21 mouse cellular contexts compared by ENCODE assay signal in genomic region chr7:17028923-17029322, GRCm38 (mm10). TPM values are rescaled to one million over a fixed set of nuclear protein-coding genes. Genes with fewer than 3 reads are reported as not detected.
DNase-seq lines count a peak whose midpoint lies in the region; ATAC-seq and TF ChIP-seq lines count a peak whose summit lies in the region.
"Had no signal": no experiment of that assay in that cellular context is flagged by ENCODE, and none has a peak within 500 bp of the region (broad histone marks: within the 10 kb centered on the region; RNA-seq: fewer than 3 reads in every experiment).

No protein-coding gene starts in this region.

- H3K4me3 ChIP-seq in heart, embryonic 13.5 days: no peak overlapping the region
- no peak overlapping the region for H3K4me3 ChIP-seq in heart, embryonic 10.5 days
- H3K4me3 ChIP-seq in left cerebral cortex, adult 2 months: no peak overlapping the region
- H3K4me3 ChIP-seq in intestine, embryonic 16.5 days (ENCODE audit: low read length): no peak overlapping the region
- no peak overlapping the region for H3K4me3 ChIP-seq in liver, postnatal 0 days (ENCODE audit: low read depth, low read length)
- H3K4me3 ChIP-seq: hindbrain, embryonic 15.5 days; midbrain, embryonic 12.5 days had no signal

- H3K4me2 ChIP-seq in heart, embryonic 13.5 days: no peak overlapping the region
- no peak overlapping the region; the same call in 1 of the 2 replicates for H3K4me2 ChIP-seq in intestine, embryonic 16.5 days (ENCODE audit: low read depth, low read length)
- H3K4me2 ChIP-seq in liver, postnatal 0 days (ENCODE audit: low read depth, low read length): no peak overlapping the region

- no peaks in the 10 kb centered on the region for H3K27me3 ChIP-seq in heart, embryonic 13.5 days (replicated peaks)
- no peaks in the 10 kb centered on the region for H3K27me3 ChIP-seq in heart, embryonic 10.5 days (ENCODE audit: insufficient read depth, poor library complexity, severe bottlenecking)
- no peaks in the 10 kb centered on the region for H3K27me3 ChIP-seq in intestine, embryonic 16.5 days (replicated peaks; ENCODE audit: control insufficient read depth, insufficient read depth, low read length)
- no peaks in the 10 kb centered on the region for H3K27me3 ChIP-seq in liver, postnatal 0 days (ENCODE audit: insufficient read depth, low read length)
- H3K27me3 ChIP-seq: hindbrain, embryonic 15.5 days; midbrain, embryonic 12.5 days; Patski had no signal

- peak overlapping the region; percentile 24; the same call in 1 of the 2 replicates for H3K27ac ChIP-seq in heart, embryonic 13.5 days (replicated peaks)
- no peak overlapping the region for H3K27ac ChIP-seq in heart, embryonic 10.5 days
- H3K27ac ChIP-seq in left cerebral cortex, adult 2 months: peak overlapping the region; percentile 98; the same call in 1 of the 2 replicates
- peak overlapping the region; percentile 95; the same call in 1 of the 2 replicates for H3K27ac ChIP-seq in intestine, embryonic 16.5 days (ENCODE audit: low read length)
- peak overlapping the region; percentile 88 for H3K27ac ChIP-seq in liver, postnatal 0 days (ENCODE audit: low read depth)
- H3K27ac ChIP-seq: forebrain, embryonic 12.5 days; hindbrain, embryonic 15.5 days; macrophage; midbrain, embryonic 12.5 days had no signal

- H3K9ac ChIP-seq in heart, embryonic 13.5 days: no peak overlapping the region
- H3K9ac ChIP-seq in intestine, embryonic 16.5 days (ENCODE audit: low read depth, low read length): no peak overlapping the region
- H3K9ac ChIP-seq in liver, postnatal 0 days (replicated peaks): no peak overlapping the region
- H3K9ac ChIP-seq: forebrain, embryonic 12.5 days; hindbrain, embryonic 15.5 days; midbrain, embryonic 12.5 days had no signal

- DNase-seq in heart, embryonic 10.5 days (ENCODE audit: low spot score): no peak
- no peak for DNase-seq in left cerebral cortex, adult 2 months (ENCODE audit: extremely low spot score in 1 of 2, low spot score in 2 of 2)
- DNase-seq in left cerebral cortex, adult 8-10 months (ENCODE audit: low spot score in 2 of 2): no peak
- no peak for DNase-seq in liver, postnatal 0 days
- no peak for DNase-seq in adrenal gland, postnatal 36 days
- DNase-seq: adrenal gland, postnatal 25 days; kidney, adult 8-10 months; kidney, postnatal 36 days; left cerebral cortex, postnatal 4 days; lung, adult 2 months had no signal

- 75% methylated on average over 7 of the region's 7 CpGs for WGBS in heart, embryonic 13.5 days
- WGBS in heart, embryonic 10.5 days: 75% methylated on average over 7 of the region's 7 CpGs
- WGBS in intestine, embryonic 16.5 days: 71% methylated on average over 7 of the region's 7 CpGs
- WGBS in liver, postnatal 0 days (ENCODE audit: insufficient replicate concordance): 71% methylated on average over 7 of the region's 7 CpGs

- H3K36me3 ChIP-seq in heart, embryonic 13.5 days: peaks cover 44% of the 10 kb centered on the region
- peaks cover 33% of the 10 kb centered on the region; the same call in 1 of the 2 replicates for H3K36me3 ChIP-seq in heart, embryonic 10.5 days
- peaks cover 11% of the 10 kb centered on the region; the same call in 1 of the 2 replicates for H3K36me3 ChIP-seq in intestine, embryonic 16.5 days (ENCODE audit: control insufficient read depth, insufficient read depth, low read length)
- peaks cover 23% of the 10 kb centered on the region for H3K36me3 ChIP-seq in liver, postnatal 0 days (replicated peaks; ENCODE audit: insufficient read depth, low read length)
- H3K36me3 ChIP-seq: hindbrain, embryonic 15.5 days had no signal

- no peaks in the 10 kb centered on the region for H3K9me3 ChIP-seq in heart, embryonic 13.5 days
- H3K9me3 ChIP-seq in heart, embryonic 10.5 days: no peaks in the 10 kb centered on the region
- H3K9me3 ChIP-seq in intestine, embryonic 16.5 days (ENCODE audit: control insufficient read depth, low read length): no peaks in the 10 kb centered on the region
- no peaks in the 10 kb centered on the region for H3K9me3 ChIP-seq in liver, postnatal 0 days (ENCODE audit: low read length)
- H3K9me3 ChIP-seq: forebrain, embryonic 12.5 days; hindbrain, embryonic 15.5 days; midbrain, embryonic 12.5 days had no signal

- no peak for TF ChIP-seq EP300 in liver, postnatal 0 days (IDR thresholded peaks at IDR 0.05; ENCODE audit: low read depth)

- peaks cover 36% of the 10 kb centered on the region for H3K4me1 ChIP-seq in heart, embryonic 13.5 days
- H3K4me1 ChIP-seq in heart, embryonic 10.5 days: peaks cover 32% of the 10 kb centered on the region
- H3K4me1 ChIP-seq in intestine, embryonic 16.5 days (ENCODE audit: control insufficient read depth, insufficient read depth, low read length): peaks cover 34% of the 10 kb centered on the region
- peaks cover 39% of the 10 kb centered on the region for H3K4me1 ChIP-seq in liver, postnatal 0 days (ENCODE audit: insufficient read depth)

- ATAC-seq in heart, embryonic 13.5 days (ENCODE audit: extremely low read depth, insufficient number of reproducible peaks, low FRiP score, low TSS enrichment): no peak
- no peak for ATAC-seq in intestine, embryonic 16.5 days
- ATAC-seq in liver, postnatal 0 days: no peak
- ATAC-seq: activated CD4-positive, CD25-positive, alpha-beta regulatory T cell, adult 4 months; Patski had no signal

- no peak for TF ChIP-seq CTCF in left cerebral cortex, adult 2 months (IDR thresholded peaks at IDR 0.05)
- no peak for TF ChIP-seq CTCF in liver, postnatal 0 days (IDR thresholded peaks at IDR 0.05; ENCODE audit: low read depth)

- intact Hi-C loops in left cerebral cortex, adult 2 months (cut with DNase I): no loop called here

RNA-seq across cellular contexts. Expression of gene Ppp5c, which starts 1.2 kb away (rescaled TPM):
- 82.3 and 94.0 TPM in 2 replicates for polyA plus RNA-seq in heart, embryonic 13.5 days (2015; fragmentation: Nextera tagmentation; extraction: Ambion mirVana)
- 112 and 124 TPM in 2 replicates for polyA plus RNA-seq in heart, embryonic 10.5 days (2016; fragmentation: Nextera tagmentation; extraction: Ambion mirVana)
- total RNA-seq in left cerebral cortex, adult 2 months (2021): 100 to 1,000 TPM; 163 to 168 TPM
- total RNA-seq in left cerebral cortex, adult 8-10 months (2022): 100 to 1,000 TPM; 149 to 165 (median 157) TPM
- polyA plus RNA-seq in intestine, embryonic 16.5 days (2015; fragmentation: Nextera tagmentation; extraction: Ambion mirVana): 83.7 and 88.3 TPM in 2 replicates
- 26.9 and 32.1 TPM in 2 replicates for polyA plus RNA-seq in liver, postnatal 0 days (2015; fragmentation: Nextera tagmentation; extraction: Ambion mirVana)
- total RNA-seq in adrenal gland, postnatal 36 days (2021): 10 to 100 TPM; 71.5 to 87.2 TPM

RNA-seq across cellular contexts. Expression of gene Hif3a, which starts 33.3 kb away (rescaled TPM):
- 26.7 and 26.8 TPM in 2 replicates for polyA plus RNA-seq in heart, embryonic 13.5 days (2015; fragmentation: Nextera tagmentation; extraction: Ambion mirVana)
- polyA plus RNA-seq in heart, embryonic 10.5 days (2016; fragmentation: Nextera tagmentation; extraction: Ambion mirVana): 18.2 and 31.3 TPM in 2 replicates
- 10 to 100 TPM; 12.1 to 12.8 TPM for total RNA-seq in left cerebral cortex, adult 2 months (2021)
- total RNA-seq in left cerebral cortex, adult 8-10 months (2022): 10 to 100 TPM in 1 of 4 experiments, 1 to 10 TPM in 3; 5.9 to 11.5 (median 8.9) TPM
- polyA plus RNA-seq in intestine, embryonic 16.5 days (2015; fragmentation: Nextera tagmentation; extraction: Ambion mirVana): 72.7 and 87.8 TPM in 2 replicates
- 2.6 and 3.9 TPM in 2 replicates for polyA plus RNA-seq in liver, postnatal 0 days (2015; fragmentation: Nextera tagmentation; extraction: Ambion mirVana)
- 1 to 10 TPM; 1.6 to 2.7 TPM for total RNA-seq in adrenal gland, postnatal 36 days (2021)
- polyA plus RNA-seq: macrophage had no signal

RNA-seq across cellular contexts. Expression of gene Ccdc8, which starts 36.4 kb away (rescaled TPM):
- polyA plus RNA-seq in heart, embryonic 13.5 days (2015; fragmentation: Nextera tagmentation; extraction: Ambion mirVana): 25.5 and 25.8 TPM in 2 replicates
- 13.3 and 19.7 TPM in 2 replicates for polyA plus RNA-seq in heart, embryonic 10.5 days (2016; fragmentation: Nextera tagmentation; extraction: Ambion mirVana)
- 1 to 10 TPM; 2.2 to 2.4 TPM for total RNA-seq in left cerebral cortex, adult 2 months (2021)
- total RNA-seq in left cerebral cortex, adult 8-10 months (2022): 1 to 10 TPM; 1.9 to 2.3 (median 2.1) TPM
- polyA plus RNA-seq in intestine, embryonic 16.5 days (2015; fragmentation: Nextera tagmentation; extraction: Ambion mirVana): 32.6 and 35.6 TPM in 2 replicates
- 1.1 and 1.3 TPM in 2 replicates for polyA plus RNA-seq in liver, postnatal 0 days (2015; fragmentation: Nextera tagmentation; extraction: Ambion mirVana)
- total RNA-seq in adrenal gland, postnatal 36 days (2021): 10 to 100 TPM; 19.2 to 28.1 TPM

RNA-seq across cellular contexts. Expression of gene Psg16, which starts 44.9 kb away (rescaled TPM):
- 0.10 TPM in 1 of 2 replicates, not detected in the other for polyA plus RNA-seq in heart, embryonic 13.5 days (2015; fragmentation: Nextera tagmentation; extraction: Ambion mirVana)
- polyA plus RNA-seq in heart, embryonic 10.5 days (2016; fragmentation: Nextera tagmentation; extraction: Ambion mirVana): 0.03 and 0.04 TPM in 2 replicates
- 1 to 10 TPM; 3.6 to 5.6 TPM for total RNA-seq in left cerebral cortex, adult 2 months (2021)
- 1 to 10 TPM; 4.4 to 6.5 (median 5.5) TPM for total RNA-seq in left cerebral cortex, adult 8-10 months (2022)
- polyA plus RNA-seq in intestine, embryonic 16.5 days (2015; fragmentation: Nextera tagmentation; extraction: Ambion mirVana): 0.48 and 0.73 TPM in 2 replicates
- 0.54 and 0.69 TPM in 2 replicates for polyA plus RNA-seq in liver, postnatal 0 days (2015; fragmentation: Nextera tagmentation; extraction: Ambion mirVana)
- total RNA-seq in adrenal gland, postnatal 36 days (2021): under 1 TPM; 0.30 to 0.46 TPM
- polyA plus RNA-seq: gonadal fat pad, adult 2 months; macrophage; small intestine, adult 2 months had no signal

RNA-seq across cellular contexts. Expression of gene Gm42372, which starts 46.0 kb away (rescaled TPM):
- polyA plus RNA-seq in heart, embryonic 13.5 days (2015; fragmentation: Nextera tagmentation; extraction: Ambion mirVana): 0.09 and 0.14 TPM in 2 replicates
- 0.22 and 0.24 TPM in 2 replicates for polyA plus RNA-seq in heart, embryonic 10.5 days (2016; fragmentation: Nextera tagmentation; extraction: Ambion mirVana)
- 10 to 100 TPM; 62.3 to 67.7 TPM for total RNA-seq in left cerebral cortex, adult 2 months (2021)
- total RNA-seq in left cerebral cortex, adult 8-10 months (2022): 10 to 100 TPM; 60.8 to 66.8 (median 62.2) TPM
- 0.23 and 0.32 TPM in 2 replicates for polyA plus RNA-seq in intestine, embryonic 16.5 days (2015; fragmentation: Nextera tagmentation; extraction: Ambion mirVana)
- not detected in 2 replicates for polyA plus RNA-seq in liver, postnatal 0 days (2015; fragmentation: Nextera tagmentation; extraction: Ambion mirVana)
- 1 to 10 TPM; 1.1 TPM for total RNA-seq in adrenal gland, postnatal 36 days (2021)
- total RNA-seq: heart, postnatal 25 days had no signal
- polyA plus RNA-seq: gonadal fat pad, adult 2 months; macrophage had no signal
